Mouse (Mus musculus) urinary bladder, postnatal 25 days (tissue): ENCODE data around the gene Npas3.

ENCODE experiments used
- DNase-seq: peaks from one replicate; pipeline ENCODE4 v3.0.0; 2022; ENCODE audit warnings: low spot score

The Npas3 gene

GRCm38 (mm10) chr12:53587691-53588504, 339.4 kb downstream of the Npas3 start:
- no peak for DNase-seq

GRCm38 (mm10) chr12:53589446-53589961, 341.0 kb downstream of the Npas3 start:
- DNase-seq = no peak

GRCm38 (mm10) chr12:53605661-53606060, 357.2 kb downstream of the Npas3 start:
- DNase-seq = no peak

- no peak for DNase-seq
These were observed 363.6 kb downstream of the Npas3 start for GRCm38 (mm10) chr12:53612120-53612519.

- DNase-seq = no peak
These were observed 372.8 kb downstream of the Npas3 start for GRCm38 (mm10) chr12:53621271-53621670.

GRCm38 (mm10) chr12:53623793-53624192, 375.3 kb downstream of the Npas3 start:
- DNase-seq = no peak

- no peak for DNase-seq
These were observed 376.0 kb downstream of the Npas3 start for GRCm38 (mm10) chr12:53624379-53625021.

GRCm38 (mm10) chr12:53629483-53630120, 381.1 kb downstream of the Npas3 start:
- DNase-seq = no peak

GRCm38 (mm10) chr12:53630607-53631006, 382.1 kb downstream of the Npas3 start:
- DNase-seq = no peak

GRCm38 (mm10) chr12:53631315-53632106, 383.0 kb downstream of the Npas3 start:
- DNase-seq = no peak

GRCm38 (mm10) chr12:53638571-53638970, 390.1 kb downstream of the Npas3 start:
- no peak for DNase-seq

GRCm38 (mm10) chr12:53647282-53647681, 398.8 kb downstream of the Npas3 start:
- DNase-seq = no peak

- DNase-seq = no peak
These were observed 407.8 kb downstream of the Npas3 start for GRCm38 (mm10) chr12:53656301-53656700.

- DNase-seq = no peak
These were observed 415.6 kb downstream of the Npas3 start for GRCm38 (mm10) chr12:53664084-53664483.

GRCm38 (mm10) chr12:53671846-53672245, 423.4 kb downstream of the Npas3 start:
- DNase-seq = no peak

- no peak for DNase-seq
These were observed 428.7 kb downstream of the Npas3 start for GRCm38 (mm10) chr12:53677091-53677630.

- DNase-seq = no peak
These were observed 429.7 kb downstream of the Npas3 start for GRCm38 (mm10) chr12:53678166-53678565.

GRCm38 (mm10) chr12:53679161-53679560, 430.7 kb downstream of the Npas3 start:
- DNase-seq = no peak

- no peak for DNase-seq
These were observed 432.0 kb downstream of the Npas3 start for GRCm38 (mm10) chr12:53680501-53680900.

GRCm38 (mm10) chr12:53682036-53682435, 433.6 kb downstream of the Npas3 start:
- DNase-seq = no peak

- no peak for DNase-seq
These were observed 444.0 kb downstream of the Npas3 start for GRCm38 (mm10) chr12:53692471-53692870.

GRCm38 (mm10) chr12:53694346-53694745, 445.9 kb downstream of the Npas3 start:
- no peak for DNase-seq
